Mouse (Mus musculus): ENCODE measurements at regions not wholly inside any gene's neighbourhood (a gene's known extent, or its start where the extent isn't known, plus 50 kb on each side); places are given as distances from the start of the nearest gene placed in this dataset.

DNA sequence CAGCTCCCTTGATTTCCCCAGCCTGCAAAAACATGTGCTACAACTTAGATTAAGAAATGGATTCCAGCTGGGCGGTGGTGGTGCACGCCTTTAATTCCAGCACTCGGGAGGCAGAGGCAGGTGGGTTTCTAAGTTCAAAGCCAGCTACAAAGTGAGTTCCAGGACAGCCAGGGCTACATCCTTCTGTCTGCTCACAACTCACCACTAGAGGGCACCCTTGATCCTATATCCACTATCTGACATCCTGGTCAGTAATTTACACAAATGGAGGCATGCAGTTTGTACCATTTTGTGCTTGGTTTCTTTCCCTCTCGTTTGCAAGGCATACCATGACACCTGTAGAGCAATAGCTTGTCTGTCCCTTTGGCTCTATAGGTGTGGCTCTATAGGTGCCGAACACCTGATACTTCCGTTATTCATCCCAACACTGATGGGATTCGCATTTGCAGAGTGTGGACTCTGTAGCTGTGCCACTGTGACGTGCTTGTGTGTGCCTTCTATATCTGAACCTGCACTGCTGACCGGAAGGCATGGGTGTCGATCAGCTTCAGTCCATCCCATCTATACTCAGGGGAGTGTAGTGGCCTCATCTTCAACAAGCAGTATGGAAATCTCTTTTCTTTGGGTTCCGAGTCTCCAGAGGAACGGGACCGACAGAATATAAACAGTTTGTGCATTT lies 108.4 kb upstream of the Spata13 start:
- Histone ChIP-seq H3K4me3 (ENCODE audit: control insufficient read depth in 1 of 2, insufficient read depth in 1 of 2, low read depth in 1 of 2, low read length in 2 of 2) (no peak overlapping the region), H3K9me3 (ENCODE audit: control insufficient read depth, low read length) (no peaks in the 10 kb centered on the region), H3K4me1 (ENCODE audit: control insufficient read depth in 2 of 2, insufficient read depth in 2 of 2, low read length in 2 of 2) (peaks cover 7 to 15% of the 10 kb centered on the region in 2 experiments; a peak in 3 of 4 replicates), H3K36me3 (ENCODE audit: control insufficient read depth, insufficient read depth, low read length) (no peaks in the 10 kb centered on the region), H3K4me2 (ENCODE audit: low read length) (no peak overlapping the region), H3K9ac (ENCODE audit: low read length) (no peak overlapping the region), H3K27me3 (ENCODE audit: control insufficient read depth, insufficient read depth, low read length) (no peaks in the 10 kb centered on the region), H3K27ac (replicated peaks in 1 of 2; ENCODE audit: control insufficient read depth in 1 of 2, insufficient read depth in 1 of 2, low read depth in 2 of 2, low read length in 2 of 2) (no peak overlapping the region)
- WGBS = 67% methylated on average over 13 of the region's 13 CpGs
- ATAC-seq (ENCODE audit: insufficient number of reproducible peaks, insufficient read depth, low FRiP score, low read depth) = no peak

GRCm38 (mm10) chr14:60525979-60526378 lies 107.8 kb upstream of the Spata13 start:
- no peak overlapping the region for H3K9ac ChIP-seq (ENCODE audit: low read length)
- H3K9me3 ChIP-seq (ENCODE audit: control insufficient read depth, low read length) = no peaks in the 10 kb centered on the region
- no peak overlapping the region for H3K27ac ChIP-seq (replicated peaks in 1 of 2; ENCODE audit: control insufficient read depth in 1 of 2, insufficient read depth in 1 of 2, low read depth in 2 of 2, low read length in 2 of 2)
- no peak overlapping the region for H3K4me3 ChIP-seq (ENCODE audit: control insufficient read depth in 1 of 2, insufficient read depth in 1 of 2, low read depth in 1 of 2, low read length in 2 of 2)
- 63% methylated on average over 3 of the region's 3 CpGs for WGBS
- H3K4me1 ChIP-seq (ENCODE audit: control insufficient read depth in 2 of 2, insufficient read depth in 2 of 2, low read length in 2 of 2) = peaks cover 9 to 18% of the 10 kb centered on the region in 2 experiments; a peak in 3 of 4 replicates
- H3K36me3 ChIP-seq (ENCODE audit: control insufficient read depth, insufficient read depth, low read length) = no peaks in the 10 kb centered on the region
- ATAC-seq (ENCODE audit: insufficient number of reproducible peaks, insufficient read depth, low FRiP score, low read depth) = no peak
- H3K27me3 ChIP-seq (ENCODE audit: control insufficient read depth, insufficient read depth, low read length) = no peaks in the 10 kb centered on the region
- no peak overlapping the region for H3K4me2 ChIP-seq (ENCODE audit: low read length)

- Histone ChIP-seq H3K4me2 (ENCODE audit: low read length) (no peak overlapping the region), H3K4me1 (ENCODE audit: control insufficient read depth in 2 of 2, insufficient read depth in 2 of 2, low read length in 2 of 2) (peaks cover 9 to 18% of the 10 kb centered on the region in 2 experiments; a peak in 3 of 4 replicates), H3K9me3 (ENCODE audit: control insufficient read depth, low read length) (no peaks in the 10 kb centered on the region), H3K9ac (ENCODE audit: low read length) (no peak overlapping the region), H3K27me3 (ENCODE audit: control insufficient read depth, insufficient read depth, low read length) (no peaks in the 10 kb centered on the region), H3K4me3 (ENCODE audit: control insufficient read depth in 1 of 2, insufficient read depth in 1 of 2, low read depth in 1 of 2, low read length in 2 of 2) (no peak overlapping the region), H3K27ac (replicated peaks in 1 of 2; ENCODE audit: control insufficient read depth in 1 of 2, insufficient read depth in 1 of 2, low read depth in 2 of 2, low read length in 2 of 2) (no peak overlapping the region), H3K36me3 (ENCODE audit: control insufficient read depth, insufficient read depth, low read length) (no peaks in the 10 kb centered on the region)
- WGBS = 76% methylated on average over 10 of the region's 10 CpGs
- no peak for ATAC-seq (ENCODE audit: insufficient number of reproducible peaks, insufficient read depth, low FRiP score, low read depth)
Observed at GRCm38 (mm10) chr14:60526832-60527231, 107.0 kb upstream of the Spata13 start.

DNA sequence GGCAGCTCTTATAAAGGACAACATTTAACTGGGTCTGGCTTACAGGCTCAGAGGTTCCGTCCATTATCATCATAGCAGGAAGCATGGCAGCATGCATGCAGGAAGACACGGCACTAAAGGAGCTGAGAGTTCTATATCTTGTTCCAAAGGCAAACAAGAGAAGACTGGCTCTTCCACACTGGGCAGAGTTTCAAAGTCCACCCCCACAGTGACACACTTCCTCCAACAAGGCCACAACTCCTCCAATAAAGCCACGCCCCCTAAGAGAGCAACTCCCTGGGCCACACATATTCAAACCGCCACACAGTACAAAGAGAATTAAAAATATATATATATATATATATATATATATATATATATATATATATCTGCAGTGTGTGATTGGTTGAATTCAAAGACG lies 105.8 kb upstream of the Spata13 start:
- H3K36me3 ChIP-seq (ENCODE audit: control insufficient read depth, insufficient read depth, low read length) = no peaks in the 10 kb centered on the region
- H3K4me3 ChIP-seq (ENCODE audit: control insufficient read depth in 1 of 2, insufficient read depth in 1 of 2, low read depth in 1 of 2, low read length in 2 of 2) = no peak overlapping the region
- WGBS = 76% methylated on average over 5 of the region's 5 CpGs
- H3K27ac ChIP-seq (replicated peaks in 1 of 2; ENCODE audit: control insufficient read depth in 1 of 2, insufficient read depth in 1 of 2, low read depth in 2 of 2, low read length in 2 of 2) = no peak overlapping the region
- no peak overlapping the region for H3K4me2 ChIP-seq (ENCODE audit: low read length)
- ATAC-seq (ENCODE audit: insufficient number of reproducible peaks, insufficient read depth, low FRiP score, low read depth) = no peak
- no peaks in the 10 kb centered on the region for H3K27me3 ChIP-seq (ENCODE audit: control insufficient read depth, insufficient read depth, low read length)
- no peak overlapping the region for H3K9ac ChIP-seq (ENCODE audit: low read length)
- peaks cover 9 to 18% of the 10 kb centered on the region in 2 experiments; a peak in 3 of 4 replicates for H3K4me1 ChIP-seq (ENCODE audit: control insufficient read depth in 2 of 2, insufficient read depth in 2 of 2, low read length in 2 of 2)
- no peaks in the 10 kb centered on the region for H3K9me3 ChIP-seq (ENCODE audit: control insufficient read depth, low read length)

- Histone ChIP-seq H3K9ac (ENCODE audit: low read length) (no peak overlapping the region), H3K4me3 (ENCODE audit: control insufficient read depth in 1 of 2, insufficient read depth in 1 of 2, low read depth in 1 of 2, low read length in 2 of 2) (no peak overlapping the region), H3K4me1 (ENCODE audit: control insufficient read depth in 2 of 2, insufficient read depth in 2 of 2, low read length in 2 of 2) (peaks cover 9 to 18% of the 10 kb centered on the region in 2 experiments; a peak in 3 of 4 replicates), H3K9me3 (ENCODE audit: control insufficient read depth, low read length) (no peaks in the 10 kb centered on the region), H3K27ac (replicated peaks in 1 of 2; ENCODE audit: control insufficient read depth in 1 of 2, insufficient read depth in 1 of 2, low read depth in 2 of 2, low read length in 2 of 2) (no peak overlapping the region), H3K4me2 (ENCODE audit: low read length) (no peak overlapping the region), H3K36me3 (ENCODE audit: control insufficient read depth, insufficient read depth, low read length) (no peaks in the 10 kb centered on the region), H3K27me3 (ENCODE audit: control insufficient read depth, insufficient read depth, low read length) (no peaks in the 10 kb centered on the region)
- no peak for ATAC-seq (ENCODE audit: insufficient number of reproducible peaks, insufficient read depth, low FRiP score, low read depth)
- WGBS = 83% methylated on average over 7 of the region's 7 CpGs
Observed at GRCm38 (mm10) chr14:60528520-60528919, 105.3 kb upstream of the Spata13 start.

DNA sequence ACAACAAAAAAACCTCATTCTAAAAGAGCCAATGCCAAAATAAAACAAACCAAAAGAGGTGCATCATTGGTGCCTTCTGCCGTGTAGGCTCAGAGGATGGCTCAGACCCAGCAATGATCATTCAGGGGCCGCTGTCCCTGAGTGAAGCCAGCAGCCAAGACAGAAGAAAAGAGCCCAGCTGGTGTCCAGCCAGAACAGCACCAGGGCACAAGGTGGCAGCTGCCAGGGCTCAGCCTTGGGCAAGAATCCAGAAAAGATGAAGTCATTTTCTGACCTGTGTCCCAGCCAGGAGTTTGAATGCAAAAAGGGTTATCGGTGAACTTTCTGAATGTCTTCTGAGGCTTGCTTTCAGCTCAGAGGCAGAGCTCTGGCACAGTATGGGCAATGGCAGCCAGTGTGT lies 104.8 kb upstream of the Spata13 start:
- no peak overlapping the region for H3K27ac ChIP-seq (replicated peaks in 1 of 2; ENCODE audit: control insufficient read depth in 1 of 2, insufficient read depth in 1 of 2, low read depth in 2 of 2, low read length in 2 of 2)
- H3K36me3 ChIP-seq (ENCODE audit: control insufficient read depth, insufficient read depth, low read length) = no peaks in the 10 kb centered on the region
- H3K4me2 ChIP-seq (ENCODE audit: low read length) = no peak overlapping the region
- no peak for ATAC-seq (ENCODE audit: insufficient number of reproducible peaks, insufficient read depth, low FRiP score, low read depth)
- 75% methylated on average over 3 of the region's 3 CpGs for WGBS
- no peak overlapping the region for H3K4me3 ChIP-seq (ENCODE audit: control insufficient read depth in 1 of 2, insufficient read depth in 1 of 2, low read depth in 1 of 2, low read length in 2 of 2)
- no peaks in the 10 kb centered on the region for H3K9me3 ChIP-seq (ENCODE audit: control insufficient read depth, low read length)
- no peaks in the 10 kb centered on the region for H3K27me3 ChIP-seq (ENCODE audit: control insufficient read depth, insufficient read depth, low read length)
- no peak overlapping the region for H3K9ac ChIP-seq (ENCODE audit: low read length)
- H3K4me1 ChIP-seq (ENCODE audit: control insufficient read depth in 2 of 2, insufficient read depth in 2 of 2, low read length in 2 of 2) = peaks cover 9 to 18% of the 10 kb centered on the region in 2 experiments; a peak in 3 of 4 replicates

DNA sequence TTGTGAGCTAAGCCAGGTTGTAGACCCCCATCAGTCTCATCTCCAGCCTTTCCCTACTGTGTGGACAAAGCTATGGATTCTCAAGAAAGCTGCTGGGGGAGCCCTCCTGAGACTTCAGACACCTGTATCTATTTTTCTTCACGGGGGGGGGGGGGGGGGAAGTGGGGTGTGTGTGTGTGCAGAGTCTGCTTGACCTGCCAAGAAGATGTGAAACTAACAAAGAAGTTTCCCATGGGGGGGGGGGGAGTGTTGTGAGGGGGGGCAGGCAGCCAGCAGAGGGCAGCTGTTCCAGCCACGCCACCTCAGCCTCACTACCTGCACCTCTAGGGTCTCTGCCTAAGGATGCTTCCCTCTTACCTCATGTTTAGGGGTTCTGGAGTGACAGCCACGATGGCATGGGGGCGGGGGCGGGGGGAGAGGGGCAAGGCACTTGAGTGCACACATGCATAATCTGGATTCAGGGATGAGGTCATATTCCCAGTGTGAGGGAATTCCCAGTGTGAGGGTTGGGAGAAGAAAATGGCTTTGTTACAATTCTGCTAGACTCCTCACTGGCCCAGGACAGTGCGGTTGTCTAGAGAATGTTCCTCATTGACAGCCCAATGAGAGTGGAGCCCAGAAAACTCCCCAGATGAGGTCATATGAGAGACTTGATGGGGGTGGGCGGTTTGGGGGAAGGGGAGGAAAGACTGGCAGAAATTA lies 104.0 kb upstream of the Spata13 start:
- peaks cover 11 to 18% of the 10 kb centered on the region in 2 experiments; a peak in 3 of 4 replicates for H3K4me1 ChIP-seq (ENCODE audit: control insufficient read depth in 2 of 2, insufficient read depth in 2 of 2, low read length in 2 of 2)
- H3K9ac ChIP-seq (ENCODE audit: low read length) = no peak overlapping the region
- WGBS = 34% methylated on average over 6 of the region's 7 CpGs
- no peaks in the 10 kb centered on the region for H3K9me3 ChIP-seq (ENCODE audit: control insufficient read depth, low read length)
- no peak overlapping the region for H3K27ac ChIP-seq (replicated peaks in 1 of 2; ENCODE audit: control insufficient read depth in 1 of 2, insufficient read depth in 1 of 2, low read depth in 2 of 2, low read length in 2 of 2)
- H3K36me3 ChIP-seq (ENCODE audit: control insufficient read depth, insufficient read depth, low read length) = no peaks in the 10 kb centered on the region
- no peak for ATAC-seq (ENCODE audit: insufficient number of reproducible peaks, insufficient read depth, low FRiP score, low read depth)
- H3K27me3 ChIP-seq (ENCODE audit: control insufficient read depth, insufficient read depth, low read length) = no peaks in the 10 kb centered on the region
- no peak overlapping the region for H3K4me3 ChIP-seq (ENCODE audit: control insufficient read depth in 1 of 2, insufficient read depth in 1 of 2, low read depth in 1 of 2, low read length in 2 of 2)
- H3K4me2 ChIP-seq (ENCODE audit: low read length) = no peak overlapping the region

All from heart, embryonic 14.5 days (tissue).